Mouse (Mus musculus) thymus, adult 18-20 months (tissue): ENCODE data around the gene Ccdc146.
"Not testable (repeated sequence)": the region's sequence is repeated elsewhere in the genome, so short reads cannot be mapped to it uniquely, and the experiment has no call there.

Experiments used
- DNase-seq, 2 experiments: peaks; one replicate each; pipeline ENCODE4 v3.0.0; 2022; ENCODE audit warnings: mixed read lengths in 2 of 2

Ccdc146 gene

DNA sequence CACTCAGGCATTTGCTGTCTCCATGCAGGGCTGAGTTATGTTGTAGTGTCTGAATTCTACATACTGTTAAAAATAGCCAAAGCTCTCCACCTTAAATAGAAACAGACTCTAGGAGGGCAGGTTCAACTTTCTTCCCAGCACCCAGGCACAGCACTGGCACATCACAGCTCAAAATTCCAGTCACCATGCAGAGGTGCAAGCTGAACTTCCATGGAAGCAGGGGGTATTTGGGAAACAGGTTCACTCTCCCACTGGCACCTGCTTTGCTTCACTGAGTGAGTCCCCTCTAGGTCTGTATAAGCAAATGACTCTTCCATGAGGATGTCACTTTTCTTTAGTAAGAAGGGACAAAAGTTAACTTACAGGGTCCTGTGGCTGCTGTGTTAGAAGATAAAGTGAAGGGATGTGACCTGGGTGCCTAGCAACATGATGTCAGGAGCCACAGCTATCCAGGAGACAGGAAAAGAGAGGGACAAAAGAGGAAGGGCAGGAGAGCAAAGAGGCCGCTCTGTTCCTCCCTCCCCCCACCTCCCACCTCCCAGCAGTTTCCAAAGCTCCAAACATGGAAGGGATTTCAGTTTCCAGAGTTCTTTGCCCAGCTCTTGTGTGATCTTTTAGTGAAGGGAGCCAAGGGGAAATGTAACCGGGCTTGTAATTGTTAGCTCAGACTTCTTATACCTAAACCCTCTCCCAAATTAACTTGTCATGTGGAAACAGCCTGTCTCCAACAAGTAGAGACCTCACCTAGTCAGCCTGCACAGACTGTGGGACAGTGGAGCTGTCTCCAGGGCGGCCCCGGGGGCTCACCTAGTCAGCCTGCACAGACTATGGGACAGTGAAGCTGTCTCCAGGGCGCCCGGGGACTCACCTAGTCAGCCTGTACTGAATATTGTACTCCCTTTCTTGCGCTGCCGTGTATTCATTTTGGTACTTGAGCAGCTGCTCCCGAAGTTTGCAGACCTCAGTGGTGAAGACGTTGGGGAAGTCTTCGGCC lies 94.5 kb downstream of the Ccdc146 start:
- no peak for DNase-seq

DNA sequence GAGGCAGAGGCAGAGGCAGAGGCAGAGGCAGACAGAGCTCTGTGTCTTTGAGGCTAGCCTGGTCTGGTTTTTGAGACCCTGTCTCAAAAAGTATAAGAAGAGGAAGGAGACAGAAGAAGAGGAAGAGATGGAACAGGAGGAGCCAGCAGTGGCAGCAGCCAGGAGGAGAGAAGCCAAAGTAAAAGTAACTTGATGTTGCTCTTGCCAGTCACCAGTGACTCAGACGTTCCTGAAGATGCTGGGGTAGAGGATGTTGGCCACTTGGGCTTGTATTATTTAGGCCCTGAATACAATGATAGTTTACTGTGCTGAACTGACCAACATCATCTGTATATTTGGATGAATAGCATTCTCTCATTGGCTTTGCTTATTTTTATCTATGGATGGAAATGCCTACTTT lies 95.9 kb downstream of the Ccdc146 start:
- DNase-seq, result no peak

DNA sequence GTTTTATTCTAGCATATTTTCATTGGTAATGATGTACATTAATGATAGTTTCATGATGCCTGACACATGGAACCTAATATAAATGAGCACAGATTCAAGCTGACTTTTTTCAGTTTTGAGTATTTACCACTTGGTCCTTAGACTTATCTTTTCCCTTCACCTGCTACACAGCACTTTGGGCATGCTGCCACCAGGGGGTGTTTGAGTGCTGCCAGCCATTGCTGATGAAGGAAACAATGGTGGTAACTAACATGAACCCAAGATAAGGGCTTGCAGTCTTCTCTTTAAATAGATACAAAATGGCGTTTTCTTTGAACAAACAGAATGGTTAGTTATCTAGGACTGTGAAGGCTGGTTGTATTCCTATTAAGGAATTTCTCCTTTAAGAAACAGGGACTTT lies 98.0 kb downstream of the Ccdc146 start:
- DNase-seq, result peak; percentile 47

DNA sequence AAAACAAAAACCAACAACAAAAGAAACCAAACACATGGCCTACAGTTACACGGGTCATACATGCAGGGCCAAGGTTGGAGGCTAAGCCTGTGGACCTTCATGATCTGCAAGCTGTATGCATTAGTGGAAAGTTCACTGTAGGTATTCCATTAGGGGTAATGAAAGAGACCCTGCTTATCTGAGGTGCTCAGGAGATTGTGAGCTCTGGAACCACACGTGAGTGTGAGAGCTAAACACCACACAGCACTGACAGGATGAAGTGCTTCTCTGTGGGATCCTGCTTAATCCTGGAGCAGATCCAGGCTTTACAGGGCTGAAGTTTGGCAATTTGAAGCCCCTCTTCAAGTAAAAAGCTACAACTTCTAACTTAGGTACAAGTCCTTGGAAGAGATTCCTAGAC lies 104.3 kb downstream of the Ccdc146 start:
- DNase-seq, result no peak

DNA sequence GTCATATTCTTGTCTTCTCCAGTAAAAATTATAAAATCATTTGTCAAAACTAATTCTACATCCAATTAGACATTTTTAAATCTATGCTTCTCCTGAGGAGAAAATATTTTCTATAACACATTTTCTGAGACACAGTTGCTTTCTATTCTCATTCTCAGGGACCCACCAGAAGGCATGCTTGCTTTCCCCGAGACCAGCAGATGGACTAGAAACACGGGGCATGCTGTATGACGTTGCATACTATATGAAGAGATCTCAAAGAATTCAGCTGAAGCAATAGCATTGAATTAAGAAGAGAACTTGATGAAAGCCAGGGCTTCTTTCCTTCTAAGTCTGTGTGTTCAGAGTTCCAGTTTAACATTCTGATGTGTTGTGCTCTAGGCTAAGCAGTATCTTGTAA lies 109.8 kb downstream of the Ccdc146 start:
- no peak for DNase-seq

DNA sequence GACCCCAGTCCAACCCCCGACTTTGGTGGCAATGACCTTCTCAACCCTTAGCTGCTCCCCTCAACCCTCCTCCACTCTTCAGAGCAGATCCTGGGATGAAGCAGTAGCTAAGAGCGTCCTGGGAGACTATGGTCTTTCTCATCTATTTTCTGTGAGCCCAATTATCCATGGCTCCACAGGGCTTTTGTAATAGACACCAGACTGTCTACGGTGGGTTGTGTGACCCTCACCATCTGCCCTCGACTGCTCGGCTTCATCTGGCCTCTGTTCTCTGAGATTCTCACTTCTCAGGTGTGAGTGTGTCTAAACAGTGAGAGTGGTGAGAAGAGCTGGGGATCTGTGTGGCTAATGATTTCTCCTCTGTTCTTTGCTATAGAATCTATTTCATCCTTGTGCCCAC lies 117.3 kb downstream of the Ccdc146 start:
- no peak for DNase-seq

DNA sequence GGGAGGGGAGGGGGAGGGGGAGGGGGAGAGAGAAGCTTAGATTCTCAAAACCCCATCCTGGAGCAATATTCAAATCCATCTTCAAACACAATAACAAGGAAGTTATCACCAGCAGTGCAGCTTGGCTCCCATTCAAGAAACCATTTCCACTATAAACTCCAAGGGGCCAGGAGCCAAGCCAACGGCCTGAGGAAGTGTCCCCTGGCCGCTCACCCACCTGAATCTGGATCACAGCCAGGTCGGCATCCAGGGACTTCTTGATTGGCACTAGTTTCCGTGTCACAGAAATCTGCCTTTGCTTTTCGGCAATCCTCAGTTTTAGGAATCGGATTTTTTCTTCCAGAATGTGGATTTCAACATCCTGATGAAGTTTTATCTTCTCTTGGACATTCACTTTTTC lies 123.5 kb downstream of the Ccdc146 start:
- DNase-seq, result no peak

DNA sequence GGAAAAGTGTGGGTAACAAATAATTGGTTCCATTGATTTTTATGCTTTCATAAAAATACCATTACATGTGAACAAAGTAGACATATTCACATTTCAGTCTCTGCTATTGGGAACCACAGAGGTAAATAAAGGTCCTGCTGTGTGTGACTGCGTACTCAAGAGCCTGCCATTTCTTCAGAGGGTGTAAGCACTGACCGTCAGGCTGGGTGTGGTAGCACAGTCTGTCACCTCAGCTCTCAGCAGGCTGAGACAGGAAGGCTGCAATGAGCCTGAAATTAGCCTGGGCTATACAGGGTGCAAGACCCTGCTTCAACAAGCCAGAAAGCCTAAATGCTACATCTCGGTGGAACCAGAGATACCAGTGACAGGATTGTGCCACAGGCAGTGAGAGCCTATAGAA lies 124.4 kb downstream of the Ccdc146 start:
- no peak for DNase-seq

DNA sequence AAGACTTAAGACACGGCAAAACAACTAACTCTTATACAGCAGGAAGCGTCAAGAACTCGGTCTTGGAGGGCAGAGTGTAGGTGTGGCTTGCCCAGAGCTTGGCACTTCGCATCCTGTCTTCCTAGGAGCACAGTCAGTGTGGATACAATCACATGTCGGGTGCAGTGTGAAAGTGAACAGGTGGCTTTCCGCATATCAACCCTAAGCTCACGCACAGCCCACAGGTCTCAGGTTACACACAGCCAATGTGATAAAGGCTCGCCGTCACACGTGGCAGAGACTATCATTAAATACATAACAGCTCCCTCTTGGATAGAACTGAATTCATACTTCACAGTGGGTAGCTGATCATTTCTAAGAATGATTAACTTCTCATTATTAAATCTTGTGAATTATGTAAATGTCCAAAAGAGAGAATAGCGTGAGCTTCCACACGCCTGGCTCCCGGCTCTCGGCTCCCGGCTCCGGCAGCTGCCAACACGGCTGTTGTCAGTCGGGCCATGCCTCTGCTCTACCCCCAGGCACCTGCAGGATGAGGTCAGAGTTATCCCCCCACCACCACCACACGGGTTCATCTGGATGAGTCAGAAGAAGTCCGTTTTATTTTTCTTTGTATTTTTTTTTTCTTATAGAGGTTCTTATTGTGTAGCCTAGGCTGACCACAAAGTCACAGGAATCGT lies 125.3 kb downstream of the Ccdc146 start:
- no peak for DNase-seq

DNA sequence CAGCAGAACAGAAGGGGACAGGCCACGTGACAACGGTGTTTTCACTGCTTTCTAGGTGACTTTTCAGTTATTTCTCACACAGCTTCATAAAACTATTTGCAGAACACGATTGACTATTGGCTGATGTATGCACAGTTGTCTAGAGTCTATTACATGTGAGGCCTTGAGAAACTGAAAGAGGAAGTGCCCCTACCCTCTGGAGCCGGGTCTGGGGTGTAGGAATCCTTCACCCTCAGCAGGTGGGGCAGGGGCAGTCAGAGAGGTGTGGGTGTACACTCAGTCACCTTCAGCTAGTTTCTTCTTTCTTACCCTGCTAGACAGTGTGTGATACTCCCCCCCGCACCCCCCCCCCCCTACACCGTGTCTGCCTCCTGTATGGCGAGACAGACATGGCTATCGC lies 128.8 kb downstream of the Ccdc146 start:
- DNase-seq, result no peak

DNA sequence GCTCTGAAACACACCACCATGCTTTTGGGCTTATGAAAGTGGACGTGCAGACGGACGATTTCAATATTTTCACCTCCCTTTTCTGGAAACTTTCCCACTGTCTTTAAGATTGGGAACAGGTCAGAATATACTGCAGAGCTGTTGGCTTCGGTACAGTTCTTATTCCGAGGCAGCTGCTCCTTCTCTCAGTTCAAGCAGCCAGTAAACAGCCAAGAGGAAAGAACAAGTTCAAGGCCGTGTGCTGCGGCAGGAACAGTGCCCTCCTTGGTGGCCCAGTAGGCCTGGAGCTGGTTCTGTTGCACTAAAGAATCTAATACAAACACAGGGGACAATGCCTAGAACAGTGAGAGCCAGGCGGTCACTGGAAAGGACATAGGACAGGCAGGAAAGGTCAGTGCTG lies 133.9 kb downstream of the Ccdc146 start:
- DNase-seq, result no peak

DNA sequence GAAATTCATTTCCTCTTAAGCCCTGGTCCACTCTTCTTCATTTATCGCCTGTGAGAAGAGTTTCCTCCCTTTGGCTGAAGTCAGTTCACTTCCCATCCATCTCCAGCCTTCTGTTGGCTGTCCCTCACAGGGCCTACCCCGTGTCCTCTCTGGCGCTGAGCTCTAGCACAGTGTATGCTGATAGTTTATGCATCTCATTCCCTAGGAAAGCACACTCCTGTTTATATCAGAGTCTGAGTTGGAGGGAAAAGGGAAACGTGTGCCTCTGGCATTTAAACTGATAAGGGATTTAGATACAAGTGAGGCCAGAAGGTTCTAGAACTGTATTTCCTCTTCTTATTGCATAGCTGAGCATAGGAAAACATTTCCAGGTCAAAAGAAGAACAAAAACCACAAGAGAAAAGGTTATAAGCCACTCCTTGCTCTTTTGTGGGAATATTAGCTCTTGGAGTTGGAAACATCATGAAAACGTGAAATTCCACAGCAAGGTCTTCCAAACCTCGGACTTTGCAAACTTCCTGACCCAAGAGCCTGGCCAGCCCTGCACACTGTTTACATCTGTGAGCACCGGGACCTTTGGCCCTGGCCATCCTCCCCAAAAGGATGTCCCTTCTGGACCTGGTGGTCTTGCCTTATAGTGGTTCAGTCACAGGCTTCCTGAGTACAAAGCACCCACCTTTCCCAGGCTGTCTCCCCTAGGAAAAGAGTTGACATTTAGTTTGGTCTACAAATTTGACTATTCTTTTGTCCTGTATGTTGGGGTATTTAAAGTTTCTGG lies 135.6 kb downstream of the Ccdc146 start:
- DNase-seq, result no peak

DNA sequence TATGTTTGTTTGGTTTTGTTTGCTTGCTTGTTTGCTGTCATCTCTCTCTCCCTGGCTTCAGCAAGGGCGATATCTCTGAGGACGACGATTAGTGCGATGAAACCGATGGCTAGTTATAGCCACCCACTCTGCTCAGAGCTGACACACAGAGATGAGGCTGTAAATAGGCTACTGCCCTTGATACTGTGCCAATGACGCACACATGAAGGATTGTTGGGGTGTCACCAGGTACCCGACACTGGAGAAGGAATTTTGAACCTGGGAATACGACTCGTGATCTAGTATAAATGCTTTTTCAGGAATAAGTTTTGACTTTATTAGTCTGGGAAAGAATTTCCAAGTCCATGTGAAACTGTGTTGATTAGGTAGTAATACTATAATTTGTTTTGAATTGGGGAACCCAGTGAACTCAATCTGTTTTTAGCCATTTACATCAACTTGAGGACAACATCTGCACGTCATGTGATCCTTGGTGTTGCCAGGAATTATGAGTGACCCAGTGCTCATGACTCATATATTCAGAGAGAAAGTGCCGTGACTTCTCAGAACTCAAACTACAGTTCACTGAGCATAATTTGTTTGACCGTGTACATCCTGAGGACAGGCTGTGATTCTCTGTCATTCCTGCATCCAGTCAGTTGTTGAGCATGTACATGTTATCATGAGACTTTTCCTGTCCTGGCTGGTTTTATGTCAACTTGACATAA lies 141.0 kb downstream of the Ccdc146 start:
- no peak for DNase-seq

DNA sequence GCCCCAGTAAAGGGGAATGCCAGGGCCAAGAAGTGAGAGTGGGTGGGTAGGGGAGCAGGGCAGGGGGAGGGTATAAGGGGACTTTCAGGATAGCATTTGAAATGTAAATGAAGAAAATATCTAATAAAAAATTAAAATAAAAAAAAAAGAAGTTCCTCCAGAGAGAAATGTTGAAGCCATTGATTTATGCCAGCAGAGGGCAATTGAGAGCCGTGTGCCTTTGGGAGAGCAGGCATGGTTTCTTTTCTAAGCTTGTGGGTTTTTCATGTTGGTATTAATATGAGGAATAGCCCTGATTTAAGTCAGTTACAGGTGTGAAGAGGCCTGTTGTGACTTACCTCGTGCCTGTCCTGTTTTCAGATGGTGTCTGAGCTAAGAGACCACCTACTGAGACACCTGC lies 146.8 kb downstream of the Ccdc146 start:
- DNase-seq, result not testable (repeated sequence)

DNA sequence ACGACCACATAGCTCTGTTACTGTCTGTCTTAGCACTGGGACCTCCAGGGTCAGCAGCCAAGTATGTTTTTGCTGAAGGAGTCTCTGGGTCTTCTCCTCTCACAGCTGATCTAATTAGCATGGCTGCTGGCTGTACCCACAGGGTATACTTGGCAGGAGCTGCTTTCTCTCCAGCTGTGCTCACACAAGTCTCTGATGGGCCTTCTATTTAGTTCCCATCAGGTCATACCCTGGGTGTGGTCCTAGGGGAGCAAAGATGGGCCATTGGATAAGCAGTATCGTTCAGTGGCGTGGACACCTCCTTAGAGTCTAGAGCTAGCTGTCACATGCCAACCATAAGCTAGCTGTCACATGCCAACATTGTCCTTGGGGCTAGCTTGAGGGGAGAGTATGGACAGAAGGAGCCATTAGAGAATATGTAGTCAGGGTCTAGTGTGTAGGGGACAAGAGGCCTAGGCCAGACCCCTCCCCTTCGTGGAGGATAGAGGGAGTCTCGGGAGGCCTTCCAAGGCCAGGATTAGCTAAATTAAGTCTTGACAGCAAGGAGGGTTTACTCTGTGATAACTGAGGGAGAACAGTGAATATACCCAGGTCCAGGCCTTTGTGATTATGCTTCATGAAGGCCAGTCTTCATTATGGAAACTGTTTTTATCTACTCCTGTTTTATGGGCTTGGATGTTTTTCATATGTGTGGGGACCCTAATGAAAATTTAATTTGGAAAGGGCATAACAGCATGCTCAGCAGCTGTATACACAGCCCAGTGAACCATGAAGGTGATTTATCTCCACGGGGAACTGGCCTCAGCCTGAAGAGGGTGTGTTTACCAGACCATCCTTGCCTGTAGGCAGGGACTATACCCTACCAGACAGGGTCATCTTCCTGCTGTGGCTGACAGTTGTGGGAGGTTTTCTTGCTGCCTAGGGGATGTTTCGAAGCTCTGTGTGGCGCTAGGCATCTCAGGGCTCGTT lies 152.8 kb downstream of the Ccdc146 start:
- no peak for DNase-seq

DNA sequence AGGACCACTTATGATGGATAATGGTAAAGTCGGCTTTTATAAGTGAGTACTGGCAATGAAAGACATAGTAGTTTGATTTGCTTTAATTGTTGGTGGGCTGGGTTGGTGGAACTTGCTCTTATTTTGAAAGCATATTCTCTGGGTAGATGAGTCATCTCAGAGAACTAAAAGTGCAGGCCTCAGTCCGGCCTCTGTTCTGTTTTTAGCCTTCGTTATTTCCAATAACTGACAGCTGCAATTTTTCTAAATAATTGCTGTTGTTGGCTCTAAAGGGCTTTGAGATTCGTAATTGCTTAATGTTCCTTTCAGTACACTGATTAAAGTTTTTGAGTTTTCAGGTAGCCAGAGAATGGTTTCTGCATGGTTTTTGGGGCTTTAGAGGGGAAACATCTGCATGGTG lies 153.7 kb downstream of the Ccdc146 start:
- DNase-seq, result no peak

DNA sequence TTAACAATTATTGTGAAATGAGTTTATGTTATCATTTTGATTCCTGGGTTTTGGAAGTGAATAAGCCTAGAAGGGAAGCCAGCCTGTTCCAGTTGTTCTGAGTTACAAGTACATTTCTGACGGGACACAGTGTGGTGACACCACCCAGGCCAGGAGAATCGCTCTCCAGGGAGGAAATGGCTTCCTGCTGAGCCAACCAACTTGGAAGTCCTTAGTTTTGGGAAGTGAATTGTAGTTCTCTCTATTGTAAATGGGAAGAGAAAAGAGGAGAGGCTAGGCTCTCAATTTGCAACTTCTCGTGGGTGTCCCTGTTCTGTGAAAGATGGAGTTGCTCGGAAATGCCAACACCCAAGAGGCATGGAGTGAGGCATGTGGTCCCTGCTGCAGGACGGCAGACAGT lies 155.0 kb downstream of the Ccdc146 start:
- no peak for DNase-seq

DNA sequence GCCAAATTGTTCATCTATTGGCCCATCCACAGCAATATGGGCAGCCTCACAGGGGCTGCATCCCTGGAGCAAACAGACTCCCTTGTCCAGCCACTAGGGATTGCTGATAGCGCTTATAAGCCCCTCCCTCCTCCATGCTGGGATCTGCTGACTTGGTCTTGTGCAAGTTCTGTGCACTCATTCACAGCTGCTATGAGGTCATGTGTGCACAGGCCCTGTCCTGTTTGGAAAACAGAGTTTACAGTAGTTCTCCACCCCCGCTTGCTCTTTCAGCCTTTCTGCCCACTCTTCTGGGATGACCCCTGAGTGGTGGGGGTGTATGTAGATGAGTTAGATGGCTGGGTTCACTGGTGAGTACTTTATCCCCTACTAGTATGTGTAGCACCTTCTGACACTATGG lies 157.4 kb downstream of the Ccdc146 start:
- no peak for DNase-seq

DNA sequence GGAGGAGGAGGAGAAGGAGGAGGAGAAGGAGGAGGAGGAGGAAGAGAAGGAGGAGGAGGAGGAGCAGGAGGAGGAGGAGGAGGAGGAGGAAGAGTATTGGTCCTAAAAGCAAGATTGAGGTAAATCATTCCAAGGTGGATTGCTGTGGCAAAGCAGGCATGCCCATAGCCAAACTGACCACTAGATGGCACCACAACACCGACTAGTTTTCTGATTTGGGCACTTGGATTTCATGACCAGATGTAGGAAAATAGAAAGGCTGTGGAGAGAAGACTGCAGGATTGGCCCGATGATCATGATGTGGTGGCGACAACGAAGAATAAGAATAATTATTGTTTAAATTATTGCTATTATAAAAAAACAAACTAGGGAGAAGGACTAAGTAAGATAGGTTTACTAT lies 159.4 kb downstream of the Ccdc146 start:
- DNase-seq, result peak; percentile 15 to 36

DNA sequence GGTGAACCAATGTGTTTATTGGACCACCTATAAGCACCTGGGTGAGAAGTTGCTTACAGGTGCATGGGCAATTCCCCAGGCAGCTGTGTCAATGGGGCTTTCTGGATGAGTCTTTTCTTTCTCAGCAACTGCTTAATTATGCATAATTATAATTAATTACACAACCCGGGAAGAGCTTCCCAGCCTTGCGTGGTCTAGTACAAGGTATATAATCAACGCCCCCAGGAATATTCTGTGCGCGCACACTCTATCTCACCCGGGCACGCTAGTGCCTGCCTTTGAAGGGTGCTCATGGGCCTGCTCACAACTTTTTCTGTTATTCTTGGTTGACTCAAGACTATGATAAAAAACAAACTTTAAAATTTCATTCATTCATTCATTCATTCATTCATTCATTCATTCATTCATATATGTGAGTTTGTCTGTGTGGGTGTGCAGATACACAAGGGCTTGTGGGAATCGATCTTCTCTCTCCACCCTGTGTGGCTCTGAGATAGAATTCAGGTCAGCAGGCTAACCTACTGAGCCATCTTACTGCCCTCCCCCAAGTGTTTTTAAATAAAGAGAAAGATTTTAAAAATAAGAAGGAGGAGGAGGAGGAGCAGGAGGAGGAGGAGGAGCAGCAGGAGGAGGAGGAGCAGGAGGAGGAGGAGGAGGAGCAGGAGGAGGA lies 160.0 kb downstream of the Ccdc146 start:
- no peak for DNase-seq
